Mouse (Mus musculus) midbrain, embryonic 16.5 days (tissue): ENCODE results near the gene Marveld1. TPM values are rescaled to one million over a fixed set of nuclear protein-coding genes. Genes with fewer than 3 reads are reported as not detected.

ENCODE experiments used
- ATAC-seq: fragments of 200-750 bp; cut with Nextera tagmentation; 2 replicates; pipeline ENCODE4 v1.8.0; 2017; ENCODE audit warnings: moderate TSS enrichment
- H3K27ac ChIP-seq: fragments of 300-500 bp; sonication (generic); 2 replicates; pipeline ENCODE4 v1.5.1; 2014; ENCODE audit warnings: mild to moderate bottlenecking, low read length, mixed read lengths
- H3K27me3 ChIP-seq: fragments of 300-500 bp; sonication (generic); 2 replicates; pipeline ENCODE4 v1.6.1; 2014; ENCODE audit warnings: low read depth, low read length, mixed read lengths; ENCODE audit not compliant: control insufficient read depth, insufficient read depth
- H3K36me3 ChIP-seq: fragments of 300-500 bp; sonication (generic); 2 replicates; pipeline ENCODE4 v1.6.1; 2014; ENCODE audit warnings: mild to moderate bottlenecking, low read length, moderate library complexity, mixed read lengths; ENCODE audit not compliant: control insufficient read depth, insufficient read depth
- H3K4me1 ChIP-seq: fragments of 300-500 bp; sonication (generic); 2 replicates; pipeline ENCODE4 v1.6.1; 2014; ENCODE audit warnings: mild to moderate bottlenecking, low read length, mixed read lengths; ENCODE audit not compliant: control insufficient read depth, insufficient read depth
- H3K4me2 ChIP-seq: fragments of 300-500 bp; sonication (generic); 2 replicates; pipeline ENCODE4 v1.6.1; 2014; ENCODE audit warnings: mild to moderate bottlenecking, low read length, mixed read lengths
- H3K4me3 ChIP-seq: fragments of 300-500 bp; sonication (generic); 2 replicates; pipeline ENCODE4 v1.5.1; 2014; ENCODE audit warnings: low read depth, mild to moderate bottlenecking, low read length, moderate library complexity, mixed read lengths
- H3K9ac ChIP-seq: fragments of 300-500 bp; sonication (generic); 2 replicates; pipeline ENCODE4 v1.6.1; 2014; ENCODE audit warnings: low read depth, low read length, mixed read lengths
- H3K9me3 ChIP-seq: fragments of 300-500 bp; sonication (generic); replicated peaks from 2 replicates; pipeline ENCODE4 v1.6.1; 2014; ENCODE audit warnings: mild to moderate bottlenecking, low read length, mixed read lengths; ENCODE audit not compliant: control insufficient read depth, poor library complexity, severe bottlenecking
- WGBS: fragments of 180-500 bp; shearing (Covaris S2); extraction: QIAGEN DNeasy Blood & Tissue Kit; methylation state at CpG from one replicate; pipeline ENCODE4 v1.1.7; 2014; 5-methylcytosine and 5-hydroxymethylcytosine counted together
- polyA plus RNA-seq: library from polyadenylated mRNA; unstranded; fragments of >200 nt; fragmentation: Nextera tagmentation; extraction: Ambion mirVana; gene quantifications from 2 replicates; pipeline ENCODE4 v1.2.1, GENCODE M21; 2015

The Marveld1 gene
- 1.4 and 1.8 TPM in 2 replicates for polyA plus RNA-seq

- no peaks in the 10 kb centered on the region for H3K36me3 ChIP-seq
- peak; percentile 34; the same call in 1 of the 2 replicates for ATAC-seq
- 0 out of 2 replicates have a peak, but pooled peaks cover 2% of the 10 kb centered on the region for H3K4me1 ChIP-seq
- H3K4me2 ChIP-seq = peak within 1 kb of the TSS; percentile 83
- H3K9ac ChIP-seq = peak within 1 kb of the TSS; percentile 77
- no peaks in the 10 kb centered on the region for H3K9me3 ChIP-seq
- H3K27ac ChIP-seq = peak within 1 kb of the TSS; percentile 58
- 1% methylated on average over 22 of the region's 57 CpGs for WGBS
- peak within 1 kb of the TSS; percentile 61 for H3K4me3 ChIP-seq
- peaks cover 15% of the 10 kb centered on the region for H3K27me3 ChIP-seq
Measured at GRCm38 (mm10) chr19:42147170-42147768, at the start of gene Marveld1. Gene Marveld1 (plus strand): TSS chr19:42147400.

- Histone ChIP-seq H3K4me1 (no peaks in the 10 kb centered on the region), H3K27ac (no peak overlapping the region), H3K9ac (no peak overlapping the region), H3K4me2 (no peak overlapping the region), H3K36me3 (peaks cover 10% of the 10 kb centered on the region), H3K27me3 (no peaks in the 10 kb centered on the region), H3K4me3 (no peak overlapping the region), H3K9me3 (no peaks in the 10 kb centered on the region)
- ATAC-seq = no peak
- 98% methylated on average over 3 of the region's 3 CpGs for WGBS
Measured at GRCm38 (mm10) chr19:42099406-42099805, 47.8 kb upstream of the Marveld1 start.

GRCm38 (mm10) chr19:42104681-42105080 lies 42.5 kb upstream of the Marveld1 start:
- H3K27ac ChIP-seq = no peak overlapping the region
- peaks cover 20% of the 10 kb centered on the region for H3K36me3 ChIP-seq
- no peak overlapping the region for H3K4me3 ChIP-seq
- H3K9ac ChIP-seq = no peak overlapping the region
- 97% methylated on average over 9 of the region's 9 CpGs for WGBS
- no peaks in the 10 kb centered on the region for H3K9me3 ChIP-seq
- no peak overlapping the region for H3K4me2 ChIP-seq
- ATAC-seq = no peak
- H3K27me3 ChIP-seq = no peaks in the 10 kb centered on the region
- no peaks in the 10 kb centered on the region for H3K4me1 ChIP-seq

GRCm38 (mm10) chr19:42115783-42116335 lies 31.3 kb upstream of the Marveld1 start:
- Histone ChIP-seq H3K27ac (no peak overlapping the region), H3K4me2 (no peak overlapping the region), H3K9me3 (no peaks in the 10 kb centered on the region), H3K4me1 (no peaks in the 10 kb centered on the region), H3K27me3 (no peaks in the 10 kb centered on the region), H3K4me3 (no peak overlapping the region), H3K9ac (no peak overlapping the region), H3K36me3 (peaks cover 40% of the 10 kb centered on the region)
- 96% methylated on average over 4 of the region's 4 CpGs for WGBS
- no peak for ATAC-seq

GRCm38 (mm10) chr19:42118142-42118541 lies 29.1 kb upstream of the Marveld1 start:
- ATAC-seq = no peak
- Histone ChIP-seq H3K4me1 (no peaks in the 10 kb centered on the region), H3K27ac (no peak overlapping the region), H3K36me3 (peaks cover 46% of the 10 kb centered on the region), H3K4me3 (no peak overlapping the region), H3K9ac (no peak overlapping the region), H3K4me2 (no peak overlapping the region), H3K9me3 (no peaks in the 10 kb centered on the region), H3K27me3 (no peaks in the 10 kb centered on the region)
- 96% methylated on average over 9 of the region's 9 CpGs for WGBS

GRCm38 (mm10) chr19:42118596-42118995 lies 28.6 kb upstream of the Marveld1 start:
- H3K4me2 ChIP-seq = no peak overlapping the region
- H3K4me1 ChIP-seq = no peaks in the 10 kb centered on the region
- no peak overlapping the region for H3K27ac ChIP-seq
- WGBS = 89% methylated on average over 5 of the region's 5 CpGs
- H3K4me3 ChIP-seq = no peak overlapping the region
- H3K27me3 ChIP-seq = no peaks in the 10 kb centered on the region
- no peak for ATAC-seq
- H3K36me3 ChIP-seq = peaks cover 41% of the 10 kb centered on the region
- no peaks in the 10 kb centered on the region for H3K9me3 ChIP-seq
- no peak overlapping the region for H3K9ac ChIP-seq

- Histone ChIP-seq H3K27ac (no peak overlapping the region), H3K9me3 (no peaks in the 10 kb centered on the region), H3K4me3 (no peak overlapping the region), H3K9ac (no peak overlapping the region), H3K4me1 (no peaks in the 10 kb centered on the region), H3K36me3 (peaks cover 30% of the 10 kb centered on the region), H3K27me3 (no peaks in the 10 kb centered on the region), H3K4me2 (no peak overlapping the region)
- WGBS = 97% methylated on average over 8 of the region's 8 CpGs
- ATAC-seq = no peak
Measured at GRCm38 (mm10) chr19:42120451-42120850, 26.7 kb upstream of the Marveld1 start.

- no peak overlapping the region for H3K4me3 ChIP-seq
- WGBS = 87% methylated on average over 13 of the region's 13 CpGs
- peaks cover 18% of the 10 kb centered on the region; the same call in 1 of the 2 replicates for H3K36me3 ChIP-seq
- ATAC-seq = no peak
- H3K4me2 ChIP-seq = no peak overlapping the region
- H3K9ac ChIP-seq = no peak overlapping the region
- H3K27me3 ChIP-seq = no peaks in the 10 kb centered on the region
- H3K9me3 ChIP-seq = no peaks in the 10 kb centered on the region
- H3K4me1 ChIP-seq = peaks cover 13% of the 10 kb centered on the region
- H3K27ac ChIP-seq = no peak overlapping the region
Measured at GRCm38 (mm10) chr19:42124684-42125083, 22.5 kb upstream of the Marveld1 start.

- H3K36me3 ChIP-seq = peaks cover 10% of the 10 kb centered on the region; the same call in 1 of the 2 replicates
- no peak overlapping the region for H3K27ac ChIP-seq
- no peaks in the 10 kb centered on the region; the same call in 1 of the 2 replicates for H3K27me3 ChIP-seq
- H3K4me3 ChIP-seq = no peak overlapping the region
- H3K9ac ChIP-seq = no peak overlapping the region
- no peaks in the 10 kb centered on the region for H3K9me3 ChIP-seq
- H3K4me2 ChIP-seq = no peak overlapping the region
- peaks cover 15% of the 10 kb centered on the region for H3K4me1 ChIP-seq
- ATAC-seq = no peak
- 79% methylated on average over 11 of the region's 11 CpGs for WGBS
Measured at GRCm38 (mm10) chr19:42125501-42126218, 21.5 kb upstream of the Marveld1 start.
